Mouse (Mus musculus) lung, embryonic 14.5 days (tissue): ENCODE measurements around the gene Msantd1. TPM values are rescaled to one million over a fixed set of nuclear protein-coding genes. Genes with fewer than 3 reads are reported as not detected.

ENCODE experiments used
- ATAC-seq: fragments of 200-750 bp; cut with Nextera tagmentation; 2 replicates; pipeline ENCODE4 v1.8.0; 2017; ENCODE audit warnings: mild to moderate bottlenecking, moderate TSS enrichment, moderate library complexity; ENCODE audit not compliant: insufficient read depth
- DNase-seq: peaks from one replicate; pipeline ENCODE4 v3.0.0-alpha.2; 2015
- H3K27ac ChIP-seq: fragments of 300-500 bp; sonication (generic); 2 replicates; pipeline ENCODE4 v1.5.1; 2014; ENCODE audit warnings: low read depth, mild to moderate bottlenecking, moderate library complexity
- H3K27me3 ChIP-seq: fragments of 300-500 bp; sonication (generic); 2 replicates; pipeline ENCODE4 v1.6.1; 2014; ENCODE audit warnings: low read length, control low read depth; ENCODE audit not compliant: insufficient read depth
- H3K36me3 ChIP-seq: fragments of 300-500 bp; sonication (generic); 2 replicates; pipeline ENCODE4 v1.6.1; 2014; ENCODE audit warnings: control low read depth; ENCODE audit not compliant: insufficient read depth
- H3K4me1 ChIP-seq: fragments of 300-500 bp; sonication (generic); 2 replicates; pipeline ENCODE4 v1.6.1; 2014; ENCODE audit warnings: antibody characterized with exemption, control low read depth; ENCODE audit not compliant: insufficient read depth
- H3K4me2 ChIP-seq: fragments of 300-500 bp; sonication (generic); 2 replicates; pipeline ENCODE4 v1.6.1; 2014; ENCODE audit warnings: mild to moderate bottlenecking
- H3K4me3 ChIP-seq: fragments of 300-500 bp; sonication (generic); 2 replicates; pipeline ENCODE4 v1.5.1; 2014; ENCODE audit warnings: low read depth, low read length
- H3K9ac ChIP-seq: fragments of 300-500 bp; sonication (generic); 2 replicates; pipeline ENCODE4 v1.6.1; 2014
- H3K9me3 ChIP-seq: fragments of 300-500 bp; sonication (generic); 2 replicates; pipeline ENCODE4 v1.6.1; 2016; ENCODE audit warnings: low read depth, low read length, control low read depth
- CTCF ChIP-seq: IDR thresholded peaks from 2 replicates; pipeline ENCODE4 v1.5.1; 2016; ENCODE audit warnings: antibody characterized with exemption, low read depth
- WGBS: fragments of 180-500 bp; shearing (Covaris S2); extraction: QIAGEN DNeasy Blood & Tissue Kit; methylation state at CpG from one replicate; pipeline ENCODE4 v1.1.7; 2014; 5-methylcytosine and 5-hydroxymethylcytosine counted together
- polyA plus RNA-seq: library from polyadenylated mRNA; unstranded; fragments of >200 nt; fragmentation: Nextera tagmentation; extraction: Ambion mirVana; gene quantifications from 2 replicates; pipeline ENCODE4 v1.2.1, GENCODE M21; 2014

Gene Msantd1
- polyA plus RNA-seq, 1 experiment from 2014 or later: 0.49 TPM

DNA sequence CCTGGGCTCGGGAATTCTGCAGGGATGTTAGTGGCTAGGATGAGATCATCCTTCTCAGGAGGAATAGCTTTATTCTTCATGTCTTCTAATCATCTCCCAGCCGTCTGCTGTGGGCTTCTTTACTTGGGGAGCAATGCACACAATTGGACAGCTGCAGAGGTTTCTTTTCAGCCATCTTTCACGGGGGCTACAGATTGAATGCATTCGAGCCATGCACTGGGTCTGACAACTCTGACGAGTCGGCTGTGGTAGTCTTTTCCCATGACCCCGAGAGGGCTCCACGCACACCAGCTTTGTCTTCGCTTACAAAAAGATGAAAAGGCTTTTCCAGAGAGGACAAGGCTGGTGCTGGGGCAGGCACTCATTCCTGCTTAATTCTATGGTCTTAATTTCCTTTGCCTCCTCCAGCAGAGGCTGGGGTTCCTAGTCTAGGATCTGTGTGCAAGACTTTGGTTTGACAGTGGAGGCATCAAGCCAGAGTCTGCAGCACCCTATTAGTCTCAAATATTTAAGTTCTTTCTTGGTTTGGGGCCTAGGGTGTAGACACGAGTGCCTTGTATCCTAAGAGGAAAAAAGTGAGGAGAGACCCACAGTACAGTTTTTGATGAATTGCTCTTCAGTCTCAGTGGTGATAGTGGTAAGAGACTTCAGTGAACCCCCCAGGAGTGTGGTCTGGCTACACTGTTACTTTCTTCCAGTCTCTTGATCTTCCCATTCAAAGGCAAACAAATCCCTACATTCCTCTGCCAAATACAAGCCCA lies 34.1 kb downstream of the Msantd1 start:
- no peak for TF ChIP-seq CTCF
- no peak overlapping the region for H3K9ac ChIP-seq
- no peaks in the 10 kb centered on the region for H3K27me3 ChIP-seq
- no peaks in the 10 kb centered on the region for H3K36me3 ChIP-seq
- no peaks in the 10 kb centered on the region for H3K4me1 ChIP-seq
- no peak overlapping the region for H3K4me2 ChIP-seq
- no peak overlapping the region for H3K27ac ChIP-seq
- no peaks in the 10 kb centered on the region for H3K9me3 ChIP-seq
- DNase-seq (no peak), ATAC-seq (no peak)
- no peak overlapping the region for H3K4me3 ChIP-seq
- WGBS: 58% methylated on average over 10 of the region's 10 CpGs

DNA sequence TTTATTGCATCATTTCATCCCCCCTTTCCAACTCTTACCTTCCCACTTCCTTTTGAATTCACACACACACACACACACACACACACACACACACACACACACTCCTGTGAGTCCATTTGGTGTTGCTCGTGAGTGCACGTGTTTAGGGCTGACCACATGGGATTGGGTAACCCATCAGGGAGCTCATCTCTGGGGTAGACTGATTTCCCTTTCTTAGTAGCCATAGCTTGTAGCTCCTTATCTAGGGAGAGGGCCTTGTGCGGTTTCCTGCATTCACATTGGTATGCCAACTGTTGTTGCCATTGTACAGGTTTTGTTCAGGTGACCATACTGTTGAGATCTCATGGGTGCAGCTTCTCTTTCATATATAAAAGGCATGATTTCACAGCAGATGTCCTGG lies 35.6 kb downstream of the Msantd1 start:
- 66% methylated on average over 3 of the region's 3 CpGs for WGBS
- H3K9me3 ChIP-seq: no peaks in the 10 kb centered on the region
- TF ChIP-seq CTCF: no peak
- ATAC-seq (no peak), DNase-seq (no peak)
- H3K4me1 ChIP-seq: no peaks in the 10 kb centered on the region
- H3K9ac ChIP-seq: no peak overlapping the region
- no peak overlapping the region for H3K27ac ChIP-seq
- H3K36me3 ChIP-seq: no peaks in the 10 kb centered on the region
- no peak overlapping the region for H3K4me3 ChIP-seq
- no peak overlapping the region for H3K4me2 ChIP-seq
- no peaks in the 10 kb centered on the region for H3K27me3 ChIP-seq

DNA sequence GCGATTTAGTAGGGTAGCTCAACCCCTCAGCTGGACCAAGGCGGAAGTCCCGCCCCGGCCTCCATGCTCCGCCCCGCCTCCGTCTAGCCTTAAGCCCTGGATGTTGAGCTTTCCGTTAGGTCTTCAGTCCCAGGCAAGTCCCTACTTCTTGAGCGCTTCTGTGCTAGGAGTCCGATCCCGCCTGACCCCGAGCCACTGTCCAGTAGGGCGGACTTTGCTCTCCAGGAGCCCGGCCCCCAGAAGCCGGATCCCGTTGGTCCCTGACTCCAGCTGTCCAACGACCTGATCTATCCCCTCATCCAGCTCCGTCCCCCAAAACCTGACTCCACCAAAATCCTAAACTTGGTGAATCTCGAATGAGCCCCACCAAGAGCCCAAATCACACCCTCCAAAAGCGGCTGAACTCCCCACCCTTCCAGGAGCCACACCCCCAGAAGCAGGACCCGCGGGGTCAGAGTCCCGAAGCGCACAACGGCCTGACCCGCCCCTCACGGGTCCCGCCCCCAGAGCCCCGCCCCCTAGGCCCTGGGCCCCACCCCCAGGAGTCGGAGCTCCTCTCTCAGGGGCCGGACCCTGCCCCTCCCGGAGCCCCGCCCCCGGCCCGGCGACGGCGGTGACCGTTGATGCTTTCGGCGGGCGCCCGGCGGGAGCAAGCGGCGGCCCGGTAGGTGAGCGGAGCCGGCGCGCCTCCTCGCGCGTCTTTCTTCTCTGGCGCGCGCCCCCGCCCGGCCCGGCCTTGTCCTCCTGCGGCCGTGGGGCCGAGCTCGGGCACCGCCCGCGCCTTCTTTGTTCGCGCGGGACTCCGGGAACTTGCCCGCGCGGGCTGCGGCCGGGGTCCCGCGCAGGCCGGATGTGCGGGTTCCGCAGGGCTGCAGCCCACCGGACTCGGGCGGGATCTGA lies 41.3 kb downstream of the Msantd1 start, which contains the start of gene Rgs12:
Rgs12 (plus strand) TSS at position 585 of the 900 bp plus-strand sequence.
- ATAC-seq: peak; percentile 95
- H3K9me3 ChIP-seq: no peaks in the 10 kb centered on the region; the same call in 1 of the 2 replicates
- under 1% methylated on average over 66 of the region's 84 CpGs for WGBS
- no peaks in the 10 kb centered on the region for H3K27me3 ChIP-seq
- peak within 1 kb of the TSS; percentile 93 for H3K9ac ChIP-seq
- DNase-seq: peak; percentile 87
- H3K36me3 ChIP-seq: peaks cover 8% of the 10 kb centered on the region; the same call in 1 of the 2 replicates
- peaks cover 9% of the 10 kb centered on the region; the same call in 1 of the 2 replicates for H3K4me1 ChIP-seq
- H3K4me3 ChIP-seq: peak within 1 kb of the TSS; percentile 93
- H3K4me2 ChIP-seq: peak within 1 kb of the TSS; percentile 79
- TF ChIP-seq CTCF: no peak
- H3K27ac ChIP-seq: peak within 1 kb of the TSS; percentile 88

DNA sequence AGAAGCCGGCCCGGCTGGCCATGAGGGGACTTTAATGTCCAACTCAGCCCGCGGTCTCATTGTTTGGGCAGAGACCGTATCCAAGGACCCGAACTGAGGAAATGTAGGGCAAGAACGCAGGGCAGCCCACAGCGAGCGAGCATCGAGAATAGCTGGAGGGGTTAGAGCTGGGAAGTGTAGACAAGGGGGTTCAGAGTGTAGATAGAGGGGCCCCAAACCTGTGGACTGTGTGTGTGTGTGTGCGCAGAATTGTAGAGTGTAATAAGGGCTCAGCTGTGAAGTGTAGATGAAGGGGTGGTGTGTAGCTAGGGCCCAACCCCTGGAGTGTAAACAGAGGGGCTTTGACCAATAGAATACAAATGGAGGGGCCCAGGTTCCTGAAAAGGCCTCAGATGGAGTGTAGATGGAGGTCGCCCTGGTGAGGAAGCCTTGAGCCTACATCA lies 42.0 kb downstream of the Msantd1 start:
- peak overlapping the region; percentile 93 for H3K4me3 ChIP-seq
- WGBS: under 1% methylated on average over 12 of the region's 12 CpGs
- peak overlapping the region; percentile 93 for H3K9ac ChIP-seq
- H3K4me2 ChIP-seq: peak overlapping the region; percentile 79
- peak overlapping the region; percentile 88 for H3K27ac ChIP-seq
- no peaks in the 10 kb centered on the region for H3K27me3 ChIP-seq
- ATAC-seq: peak; percentile 55
- no peak for TF ChIP-seq CTCF
- DNase-seq: peak; percentile 52
- H3K36me3 ChIP-seq: peaks cover 8% of the 10 kb centered on the region; the same call in 1 of the 2 replicates
- peaks cover 9% of the 10 kb centered on the region; the same call in 1 of the 2 replicates for H3K4me1 ChIP-seq
- no peaks in the 10 kb centered on the region; the same call in 1 of the 2 replicates for H3K9me3 ChIP-seq

DNA sequence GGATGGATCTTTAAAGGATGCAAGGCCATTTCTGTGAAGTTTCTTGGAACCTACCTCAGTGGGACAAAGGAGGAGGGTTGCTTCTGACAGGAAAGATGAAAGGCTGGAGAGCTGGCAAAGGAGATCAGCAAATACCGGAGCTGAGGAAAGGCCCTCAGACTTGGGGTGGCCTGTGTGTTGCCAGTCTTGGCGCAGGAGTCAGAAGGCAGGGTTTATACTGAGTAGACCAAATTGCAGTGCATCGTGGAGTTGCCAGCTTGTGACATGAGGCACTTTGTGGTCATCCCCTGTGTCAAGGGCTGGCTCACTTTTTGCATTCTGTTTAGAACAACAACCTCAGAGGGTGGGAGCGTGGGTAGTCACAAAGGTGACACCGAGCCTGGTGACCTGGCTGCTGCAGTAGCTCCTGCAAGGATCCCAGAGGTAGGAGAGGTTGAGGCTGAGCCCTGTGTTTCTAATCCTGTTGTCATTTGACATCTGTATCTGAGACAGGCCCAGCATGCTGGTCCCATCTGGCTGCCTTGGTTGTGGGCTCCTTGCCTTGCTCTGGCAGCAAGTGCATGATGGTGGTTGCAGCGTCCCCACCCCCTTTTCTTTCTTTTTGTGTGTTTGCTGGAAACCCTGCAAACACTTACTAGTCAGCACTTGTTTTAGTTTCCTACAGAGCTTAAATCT lies 42.8 kb downstream of the Msantd1 start:
- 66% methylated on average over 6 of the region's 6 CpGs for WGBS
- H3K27ac ChIP-seq: no peak overlapping the region; the same call in 1 of the 2 replicates
- ATAC-seq: no peak

DNA sequence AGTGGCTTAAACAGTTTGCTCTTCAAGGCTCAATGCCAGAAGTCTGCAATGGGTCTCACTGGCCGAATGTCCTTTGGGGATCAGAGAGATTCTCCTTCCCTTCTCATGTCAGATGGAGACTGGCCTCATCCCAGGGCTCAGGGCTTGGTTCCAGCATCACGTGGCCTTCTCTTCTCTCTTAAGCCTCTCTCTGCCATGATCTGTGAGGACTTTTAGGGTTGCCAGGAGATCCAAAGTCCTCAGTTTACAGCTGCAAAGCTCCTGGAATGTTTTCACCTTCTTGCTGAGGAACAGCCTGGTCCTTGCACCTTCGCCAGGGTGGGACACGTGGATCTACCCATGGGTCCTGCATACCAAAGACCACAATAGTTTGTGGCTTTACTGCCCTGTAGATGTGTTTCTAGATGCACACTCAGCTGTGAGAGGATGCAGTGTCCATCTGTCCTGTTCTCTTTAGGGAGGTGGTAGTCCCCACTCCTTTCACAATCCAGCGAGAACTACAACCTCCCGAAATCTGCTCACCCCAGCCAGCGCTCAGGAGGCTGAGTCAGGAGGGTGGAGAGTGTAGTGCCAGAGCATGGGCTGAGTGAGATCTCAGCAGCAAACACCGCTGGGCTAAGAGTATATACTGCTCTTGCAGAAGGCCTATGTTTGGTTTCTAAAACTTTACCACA lies 43.5 kb downstream of the Msantd1 start:
- H3K9me3 ChIP-seq: no peaks in the 10 kb centered on the region; the same call in 1 of the 2 replicates
- no peak overlapping the region for H3K27ac ChIP-seq
- H3K27me3 ChIP-seq: no peaks in the 10 kb centered on the region
- H3K4me1 ChIP-seq: peaks cover 14% of the 10 kb centered on the region
- no peak overlapping the region for H3K9ac ChIP-seq
- ATAC-seq: no peak
- no peak for DNase-seq
- no peak overlapping the region for H3K4me3 ChIP-seq
- TF ChIP-seq CTCF: no peak
- peaks cover 8% of the 10 kb centered on the region; the same call in 1 of the 2 replicates for H3K36me3 ChIP-seq
- peak overlapping the region; percentile 79 for H3K4me2 ChIP-seq
- 91% methylated on average over 8 of the region's 8 CpGs for WGBS

More for the DNA sequence above, 42.8 kb downstream of the Msantd1 start:
- no peak for TF ChIP-seq CTCF
- H3K4me2 ChIP-seq: peak overlapping the region; percentile 79
- peaks cover 9% of the 10 kb centered on the region; the same call in 1 of the 2 replicates for H3K4me1 ChIP-seq
- no peaks in the 10 kb centered on the region for H3K27me3 ChIP-seq
- peak overlapping the region; percentile 93 for H3K4me3 ChIP-seq
- peak overlapping the region; percentile 93 for H3K9ac ChIP-seq
- DNase-seq: no peak
- H3K36me3 ChIP-seq: peaks cover 8% of the 10 kb centered on the region; the same call in 1 of the 2 replicates
- H3K9me3 ChIP-seq: no peaks in the 10 kb centered on the region; the same call in 1 of the 2 replicates
